Mouse (Mus musculus) C2C12 (cell line): ENCODE data around the gene Anks1b.

ENCODE experiments used
- CEBPB ChIP-seq: IDR thresholded peaks from one replicate; pipeline ENCODE4 v1.6.1; 2011; ENCODE audit warnings: low read depth, mild to moderate bottlenecking, control low read depth, moderate library complexity
- CTCF ChIP-seq: IDR thresholded peaks from one replicate; pipeline ENCODE4 v1.5.1; 2011; ENCODE audit not compliant: control insufficient read depth, insufficient read depth, insufficient read length
- MYOG ChIP-seq: IDR thresholded peaks from one replicate; pipeline ENCODE4 v1.6.1; 2011; ENCODE audit not compliant: control insufficient read depth, insufficient read length; ENCODE audit errors: extremely low read depth

- TF ChIP-seq CTCF (no peak), MYOG (no peak), CEBPB (no peak)
These were observed 39.9 kb downstream of the Anks1b start for GRCm38 (mm10) chr10:89913174-89913573.
